Mouse (Mus musculus) bone marrow macrophage, adult 2 months (primary cell): Measurements from ENCODE around the gene Pgp. TPM values are rescaled to one million over a fixed set of nuclear protein-coding genes. Genes with fewer than 3 reads are reported as not detected.

Experiments used
- H3K27ac ChIP-seq: 2 replicates; pipeline ENCODE4 v1.5.1; 2012; ENCODE audit warnings: low read depth, low read length; ENCODE audit not compliant: insufficient read depth
- H3K4me1 ChIP-seq: 2 replicates; pipeline ENCODE4 v1.6.1; 2012; ENCODE audit warnings: low read length; ENCODE audit not compliant: control insufficient read depth, insufficient read depth
- H3K4me3 ChIP-seq: 2 replicates; pipeline ENCODE4 v1.5.1; 2012; ENCODE audit warnings: mild to moderate bottlenecking, low read length, moderate library complexity; ENCODE audit not compliant: insufficient read depth
- CTCF ChIP-seq: IDR thresholded peaks from 2 replicates; pipeline ENCODE4 v1.5.1; 2012; ENCODE audit warnings: low read depth, mild to moderate bottlenecking, low read length, moderate library complexity
- POLR2A ChIP-seq: IDR thresholded peaks from 2 replicates; pipeline ENCODE4 v1.6.1; 2012; ENCODE audit warnings: mild to moderate bottlenecking, low read depth, low read length, borderline replicate concordance
- polyA plus RNA-seq: library from polyadenylated mRNA; stranded (reverse); fragments of >200 nt; gene quantifications from 2 replicates; pipeline ENCODE4 v1.2.4, GENCODE M21; 2012; ENCODE audit not compliant: missing spikeins, insufficient read depth, insufficient read length

The Pgp gene
- polyA plus RNA-seq, 1 experiment: 21.4 TPM

- Histone ChIP-seq H3K4me3 (no peak overlapping the region), H3K4me1 (peaks cover 19% of the 10 kb centered on the region), H3K27ac (no peak overlapping the region)
- no peak for TF ChIP-seq POLR2A
Observed at GRCm38 (mm10) chr17:24481027-24481815, 11.0 kb downstream of the Pgp start.

- Histone ChIP-seq H3K27ac (no peak overlapping the region), H3K4me3 (no peak overlapping the region), H3K4me1 (peaks cover 10% of the 10 kb centered on the region)
- TF ChIP-seq CTCF (no peak), POLR2A (no peak)
Observed at GRCm38 (mm10) chr17:24483495-24483894, 13.3 kb downstream of the Pgp start.

GRCm38 (mm10) chr17:24485090-24485860 is 15.1 kb downstream of the Pgp start:
- Histone ChIP-seq H3K4me1 (peaks cover 4% of the 10 kb centered on the region), H3K4me3 (no peak overlapping the region), H3K27ac (no peak overlapping the region)
- TF ChIP-seq POLR2A (no peak), CTCF (no peak)

GRCm38 (mm10) chr17:24488186-24488661 is 18.0 kb downstream of the Pgp start, which contains the start of gene Caskin1:
TSS of gene Caskin1 (plus strand) at chr17:24488601.
- Histone ChIP-seq H3K27ac (no peak within 1 kb of the TSS), H3K4me3 (peak within 1 kb of the TSS; percentile 62), H3K4me1 (no peaks in the 10 kb centered on the region)
- TF ChIP-seq POLR2A (no peak), CTCF (no peak)

- Histone ChIP-seq H3K27ac (no peak overlapping the region), H3K4me1 (no peaks in the 10 kb centered on the region), H3K4me3 (peak overlapping the region; percentile 62)
- TF ChIP-seq POLR2A (no peak), CTCF (no peak)
Observed at GRCm38 (mm10) chr17:24488662-24489264, 18.6 kb downstream of the Pgp start.

GRCm38 (mm10) chr17:24489265-24490030 is 19.3 kb downstream of the Pgp start:
- H3K4me1 ChIP-seq: no peaks in the 10 kb centered on the region
- H3K4me3 ChIP-seq: peak overlapping the region; percentile 62; the same call in 1 of the 2 replicates
- TF ChIP-seq CTCF (no peak), POLR2A (no peak)
- H3K27ac ChIP-seq: no peak overlapping the region

GRCm38 (mm10) chr17:24490399-24490798 is 20.2 kb downstream of the Pgp start:
- TF ChIP-seq POLR2A: no peak
- TF ChIP-seq CTCF: no peak
- Histone ChIP-seq H3K27ac (no peak overlapping the region), H3K4me1 (no peaks in the 10 kb centered on the region), H3K4me3 (no peak overlapping the region)

- TF ChIP-seq POLR2A (no peak), CTCF (peak; percentile 69)
- Histone ChIP-seq H3K4me1 (no peaks in the 10 kb centered on the region), H3K27ac (no peak overlapping the region), H3K4me3 (no peak overlapping the region)
Observed at GRCm38 (mm10) chr17:24494627-24495335, 24.6 kb downstream of the Pgp start.

- no peak overlapping the region for H3K27ac ChIP-seq
- TF ChIP-seq POLR2A (no peak), CTCF (no peak)
- no peak overlapping the region for H3K4me3 ChIP-seq
- no peaks in the 10 kb centered on the region for H3K4me1 ChIP-seq
Observed at GRCm38 (mm10) chr17:24495443-24495842, 25.3 kb downstream of the Pgp start.
